Mouse (Mus musculus) limb, embryonic 11.5 days (tissue): ENCODE data around the gene Grm1. TPM values are rescaled to one million over a fixed set of nuclear protein-coding genes. Genes with fewer than 3 reads are reported as not detected.

Experiments
- ATAC-seq: fragments of 200-750 bp; cut with Nextera tagmentation; 2 replicates; pipeline ENCODE4 v1.8.0; 2017; ENCODE audit warnings: low read depth; ENCODE audit not compliant: insufficient number of reproducible peaks, low FRiP score, low TSS enrichment
- DNase-seq: peaks from one replicate; pipeline ENCODE4 v3.0.0-alpha.2; 2015; ENCODE audit warnings: low spot score
- H3K27ac ChIP-seq: fragments of 300-500 bp; sonication (generic); replicated peaks from 2 replicates; pipeline ENCODE4 v1.5.1; 2014; ENCODE audit warnings: low read depth, mild to moderate bottlenecking, low read length
- H3K27me3 ChIP-seq: fragments of 300-500 bp; sonication (generic); 2 replicates; pipeline ENCODE4 v1.6.1; 2014; ENCODE audit warnings: mild to moderate bottlenecking, low read length, mixed read lengths; ENCODE audit not compliant: control insufficient read depth, insufficient read depth
- H3K36me3 ChIP-seq: fragments of 300-500 bp; sonication (generic); 2 replicates; pipeline ENCODE4 v1.6.1; 2014; ENCODE audit warnings: mild to moderate bottlenecking, low read length, moderate library complexity, mixed read lengths; ENCODE audit not compliant: control insufficient read depth, insufficient read depth
- H3K4me1 ChIP-seq: fragments of 300-500 bp; sonication (generic); 2 replicates; pipeline ENCODE4 v1.6.1; 2014; ENCODE audit warnings: low read length, mixed read lengths; ENCODE audit not compliant: control insufficient read depth, insufficient read depth
- H3K4me2 ChIP-seq: fragments of 300-500 bp; sonication (generic); 2 replicates; pipeline ENCODE4 v1.6.1; 2014; ENCODE audit warnings: low read depth, mild to moderate bottlenecking, moderate library complexity; ENCODE audit not compliant: severe bottlenecking
- H3K4me3 ChIP-seq: fragments of 300-500 bp; sonication (generic); 2 replicates; pipeline ENCODE4 v1.5.1; 2014; ENCODE audit warnings: low read depth, low read length
- H3K9ac ChIP-seq: fragments of 300-500 bp; sonication (generic); 2 replicates; pipeline ENCODE4 v1.6.1; 2014; ENCODE audit warnings: mild to moderate bottlenecking, low read length
- H3K9me3 ChIP-seq: fragments of 300-500 bp; sonication (generic); 2 replicates; pipeline ENCODE4 v1.6.1; 2016; ENCODE audit warnings: low read length; ENCODE audit not compliant: control insufficient read depth
- WGBS: fragments of 180-500 bp; shearing (Covaris S2); extraction: QIAGEN DNeasy Blood & Tissue Kit; methylation state at CpG from one replicate; pipeline ENCODE4 v1.1.7; 2014; 5-methylcytosine and 5-hydroxymethylcytosine counted together
- polyA plus RNA-seq: library from polyadenylated mRNA; unstranded; fragments of >200 nt; fragmentation: Nextera tagmentation; extraction: Ambion mirVana; gene quantifications from 2 replicates; pipeline ENCODE4 v1.2.1, GENCODE M21; 2014

The Grm1 gene
- polyA plus RNA-seq, 1 experiment from 2014 or later, result 0.09 TPM

- Histone ChIP-seq H3K4me3 (no peak overlapping the region), H3K27me3 (no peaks in the 10 kb centered on the region), H3K27ac (no peak overlapping the region), H3K4me2 (no peak overlapping the region), H3K9me3 (no peaks in the 10 kb centered on the region), H3K36me3 (no peaks in the 10 kb centered on the region), H3K4me1 (no peaks in the 10 kb centered on the region), H3K9ac (no peak overlapping the region)
- no peak for ATAC-seq
- DNase-seq, result no peak
- 83% methylated on average over 3 of the region's 3 CpGs for WGBS
Observed at GRCm38 (mm10) chr10:10659161-10659560, 423.0 kb downstream of the Grm1 start.

GRCm38 (mm10) chr10:10656621-10657020 is 425.5 kb downstream of the Grm1 start:
- H3K27me3 ChIP-seq, result no peaks in the 10 kb centered on the region
- DNase-seq, result no peak
- 89% methylated on average over 4 of the region's 4 CpGs for WGBS

GRCm38 (mm10) chr10:10655991-10656390 is 426.2 kb downstream of the Grm1 start:
- no peak overlapping the region for H3K4me2 ChIP-seq
- ATAC-seq (no peak), DNase-seq (no peak)
- H3K4me1 ChIP-seq, result no peaks in the 10 kb centered on the region
- no peak overlapping the region for H3K9ac ChIP-seq
- no peaks in the 10 kb centered on the region for H3K36me3 ChIP-seq
- H3K9me3 ChIP-seq, result no peaks in the 10 kb centered on the region
- no peak overlapping the region for H3K4me3 ChIP-seq
- H3K27ac ChIP-seq, result no peak overlapping the region
- no peaks in the 10 kb centered on the region for H3K27me3 ChIP-seq

More at GRCm38 (mm10) chr10:10656621-10657020, 425.5 kb downstream of the Grm1 start:
- Histone ChIP-seq H3K4me1 (no peaks in the 10 kb centered on the region), H3K36me3 (no peaks in the 10 kb centered on the region), H3K9ac (no peak overlapping the region), H3K9me3 (no peaks in the 10 kb centered on the region), H3K4me2 (no peak overlapping the region), H3K27ac (no peak overlapping the region), H3K4me3 (no peak overlapping the region)
- no peak for ATAC-seq

Other genes with a start within 250 kb of the Grm1 start
- 22.6 and 24.4 TPM in 2 replicates for gene Shprh, start 67.1 kb upstream of the Grm1 start, polyA plus RNA-seq
- gene Fbxo30, start 199.0 kb upstream of the Grm1 start, polyA plus RNA-seq, result 44.7 and 45.3 TPM in 2 replicates